Mouse (Mus musculus) heart, embryonic 14.5 days (tissue): Measurements from ENCODE around the gene Uimc1. TPM values are rescaled to one million over a fixed set of nuclear protein-coding genes. Genes with fewer than 3 reads are reported as not detected.

Source experiments
- ATAC-seq: fragments of 200-750 bp; cut with Nextera tagmentation; 2 replicates; pipeline ENCODE4 v1.8.0; 2017; ENCODE audit warnings: low read depth, moderate TSS enrichment; ENCODE audit not compliant: insufficient number of reproducible peaks, insufficient read depth, low FRiP score
- H3K27ac ChIP-seq, 2 experiments: fragments of 200-500 bp in 1 of 2; fragments of 300-500 bp in 1 of 2; sonication (generic) in 1 of 2; replicated peaks in 1 of 2; 2 replicates each; pipeline ENCODE4 v1.5.1; 2012 to 2014; ENCODE audit warnings: low read depth in 2 of 2, low read length in 2 of 2, control low read depth in 1 of 2, mild to moderate bottlenecking in 1 of 2, mixed read lengths in 1 of 2; ENCODE audit not compliant: control insufficient read depth in 1 of 2, insufficient read depth in 1 of 2
- H3K27me3 ChIP-seq: fragments of 300-500 bp; sonication (generic); 2 replicates; pipeline ENCODE4 v1.6.1; 2014; ENCODE audit warnings: mild to moderate bottlenecking, low read length, control low read depth; ENCODE audit not compliant: control insufficient read depth, insufficient read depth
- H3K36me3 ChIP-seq: fragments of 300-500 bp; sonication (generic); 2 replicates; pipeline ENCODE4 v1.6.1; 2014; ENCODE audit warnings: mild to moderate bottlenecking, control low read depth, low read length, mixed read lengths; ENCODE audit not compliant: control insufficient read depth, insufficient read depth
- H3K4me1 ChIP-seq, 2 experiments: fragments of 200-500 bp in 1 of 2; fragments of 300-500 bp in 1 of 2; sonication (generic) in 1 of 2; 2 replicates each; pipeline ENCODE4 v1.6.1; 2012 to 2014; ENCODE audit warnings: low read length in 2 of 2, control low read depth in 1 of 2, mixed read lengths in 1 of 2; ENCODE audit not compliant: control insufficient read depth in 2 of 2, insufficient read depth in 2 of 2
- H3K4me2 ChIP-seq: fragments of 300-500 bp; sonication (generic); 2 replicates; pipeline ENCODE4 v1.6.1; 2014; ENCODE audit warnings: mild to moderate bottlenecking, low read length
- H3K4me3 ChIP-seq, 2 experiments: fragments of 200-500 bp in 1 of 2; fragments of 300-500 bp in 1 of 2; sonication (generic) in 1 of 2; 2 replicates each; pipeline ENCODE4 v1.5.1; 2012 to 2014; ENCODE audit warnings: low read length in 2 of 2, mild to moderate bottlenecking in 2 of 2, control low read depth in 1 of 2, low read depth in 1 of 2, moderate library complexity in 1 of 2; ENCODE audit not compliant: control insufficient read depth in 1 of 2, insufficient read depth in 1 of 2
- H3K9ac ChIP-seq: fragments of 300-500 bp; sonication (generic); 2 replicates; pipeline ENCODE4 v1.6.1; 2014; ENCODE audit warnings: mild to moderate bottlenecking, low read length
- H3K9me3 ChIP-seq: fragments of 300-500 bp; sonication (generic); 2 replicates; pipeline ENCODE4 v1.6.1; 2016; ENCODE audit warnings: low read length, control low read depth; ENCODE audit not compliant: control insufficient read depth
- WGBS: fragments of 180-500 bp; shearing (Covaris S2); extraction: QIAGEN DNeasy Blood & Tissue Kit; methylation state at CpG from one replicate; pipeline ENCODE4 v1.1.7; 2014; 5-methylcytosine and 5-hydroxymethylcytosine counted together
- polyA plus RNA-seq: library from polyadenylated mRNA; unstranded; fragments of >200 nt; fragmentation: Nextera tagmentation; extraction: Ambion mirVana; gene quantifications from 2 replicates; pipeline ENCODE4 v1.2.1, GENCODE M21; 2014

The Uimc1 gene
- polyA plus RNA-seq, 1 experiment from 2014 or later, result 19.3 TPM

DNA sequence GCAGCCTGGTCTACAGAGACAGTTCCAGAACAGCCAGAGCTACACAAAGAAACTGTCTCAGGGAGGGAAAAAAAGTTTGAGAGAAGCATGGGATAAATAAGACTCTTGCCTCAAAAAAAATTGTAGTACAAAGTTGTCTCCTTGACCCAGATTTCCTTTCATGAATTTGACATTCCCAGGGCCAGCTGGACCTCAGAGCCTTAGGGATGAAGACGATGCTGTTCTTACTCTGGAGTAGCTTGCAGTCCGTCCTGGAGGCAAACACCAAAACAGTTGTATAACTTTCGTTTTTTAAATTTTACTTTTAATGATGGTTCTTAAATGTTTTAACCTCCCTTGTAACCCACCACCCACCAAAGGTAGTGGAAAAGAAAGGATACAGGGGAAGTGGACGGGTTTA is 7.0 kb upstream of the Uimc1 start:
- ATAC-seq, result no peak
- peaks cover 20% of the 10 kb centered on the region for H3K36me3 ChIP-seq
- peak overlapping the region; percentile 88 to 94 for H3K27ac ChIP-seq
- peak overlapping the region; percentile 2; the same call in 1 of the 2 replicates for H3K9ac ChIP-seq
- H3K27me3 ChIP-seq, result no peaks in the 10 kb centered on the region
- H3K4me1 ChIP-seq, result peaks cover 10 to 16% of the 10 kb centered on the region in 2 experiments
- no peak overlapping the region for H3K4me3 ChIP-seq
- H3K9me3 ChIP-seq, result no peaks in the 10 kb centered on the region
- 65% methylated on average over 4 of the region's 4 CpGs for WGBS
- peak overlapping the region; percentile 80 for H3K4me2 ChIP-seq

DNA sequence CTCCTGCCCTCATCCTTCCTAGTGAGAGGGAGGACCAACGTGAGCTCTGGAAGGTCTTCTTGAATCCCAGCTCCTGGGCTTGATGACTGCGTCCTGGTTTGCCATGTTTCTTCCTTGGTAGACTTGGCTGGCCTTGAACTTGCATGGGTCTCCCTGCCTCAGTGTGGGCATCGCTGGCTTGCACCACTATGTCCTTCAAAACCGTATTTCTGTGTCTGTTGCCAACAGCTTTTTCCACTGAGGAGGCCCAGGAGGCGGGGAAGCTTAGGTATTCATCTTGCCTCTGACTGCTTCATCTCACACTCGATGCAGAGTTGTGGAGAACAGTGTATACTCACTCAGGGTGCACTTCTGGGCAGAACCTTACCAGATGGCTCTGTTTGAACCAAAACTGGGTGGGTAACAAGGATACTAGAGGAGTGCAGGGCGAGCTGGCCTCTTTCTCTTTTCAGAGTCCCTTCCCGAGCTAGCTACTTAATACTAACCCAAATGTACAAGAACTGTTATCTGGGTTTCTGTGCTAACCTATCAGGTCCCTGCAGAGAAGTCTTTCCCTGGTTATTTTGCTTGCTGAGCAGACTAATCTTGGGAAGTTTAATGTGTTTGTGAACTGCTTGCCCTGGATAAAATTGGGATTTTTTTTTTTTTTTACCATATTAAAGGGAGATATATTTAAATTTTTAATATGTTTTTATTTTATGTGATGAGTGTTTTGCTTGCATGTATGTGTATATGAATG is 6.0 kb upstream of the Uimc1 start:
- WGBS, result 13% methylated on average over 8 of the region's 8 CpGs
- Histone ChIP-seq H3K27ac (peak overlapping the region; percentile 81 to 91), H3K4me2 (peak overlapping the region; percentile 80), H3K4me1 (peaks cover 10 to 16% of the 10 kb centered on the region in 2 experiments), H3K9ac (peak overlapping the region; percentile 75), H3K9me3 (no peaks in the 10 kb centered on the region), H3K27me3 (no peaks in the 10 kb centered on the region), H3K36me3 (peaks cover 20% of the 10 kb centered on the region), H3K4me3 (peak overlapping the region; percentile 66 to 99)
- no peak for ATAC-seq

DNA sequence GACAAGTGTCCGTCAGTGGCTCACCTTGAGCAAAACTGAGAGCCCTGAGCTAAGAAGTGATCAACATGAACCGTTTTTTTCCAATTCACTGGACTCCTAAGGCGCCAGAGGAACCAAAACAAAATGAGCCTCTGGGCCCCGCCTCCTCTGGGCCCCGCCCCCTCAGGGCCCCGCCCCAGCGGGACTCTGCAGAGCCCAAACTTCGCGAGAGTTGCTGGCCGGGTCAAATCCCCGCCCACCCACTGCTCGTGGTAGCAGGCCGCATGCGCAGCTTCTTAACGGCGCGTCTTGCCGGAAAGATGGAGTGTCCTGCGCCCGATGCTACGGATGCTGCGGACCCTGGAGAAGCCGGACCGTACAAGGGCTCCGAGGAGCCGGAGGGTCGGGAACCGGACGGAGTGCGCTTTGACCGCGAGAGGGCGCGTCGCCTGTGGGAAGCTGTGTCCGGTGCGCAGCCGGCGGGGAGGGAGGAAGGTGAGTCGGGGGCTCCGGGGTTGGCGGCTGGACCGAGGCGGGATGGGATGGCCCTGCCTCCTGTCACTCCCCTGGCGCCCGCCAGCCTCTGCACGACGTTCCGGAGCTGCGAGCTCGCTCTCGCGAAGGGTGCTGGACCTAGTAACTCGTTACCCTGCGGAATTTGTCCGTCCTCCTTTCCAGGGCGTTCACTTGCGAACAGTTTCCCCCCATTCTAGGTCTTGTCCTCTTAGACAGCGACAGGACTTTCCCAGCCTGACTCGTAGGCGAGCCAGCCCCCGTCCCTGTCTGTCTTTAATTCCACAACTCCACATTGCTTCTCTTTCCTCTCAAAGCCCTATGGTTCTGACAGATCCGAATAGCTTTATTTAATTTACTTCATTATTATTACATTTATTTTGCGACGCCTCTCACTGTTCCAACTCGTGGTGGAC is 5.2 kb upstream of the Uimc1 start, which contains the start of gene Zfp346:
Gene Zfp346 (plus strand): TSS at position 267 of the 908 bp plus-strand sequence.
- Histone ChIP-seq H3K27me3 (no peaks in the 10 kb centered on the region), H3K9me3 (no peaks in the 10 kb centered on the region), H3K36me3 (peaks cover 20% of the 10 kb centered on the region), H3K9ac (peak within 1 kb of the TSS; percentile 75), H3K4me1 (peaks cover 10 to 18% of the 10 kb centered on the region in 2 experiments), H3K4me3 (peak within 1 kb of the TSS; percentile 66 to 99), H3K4me2 (peak within 1 kb of the TSS; percentile 80), H3K27ac (peak within 1 kb of the TSS; percentile 81 to 91)
- peak; percentile 92 for ATAC-seq
- WGBS, result under 1% methylated on average over 66 of the region's 66 CpGs

DNA sequence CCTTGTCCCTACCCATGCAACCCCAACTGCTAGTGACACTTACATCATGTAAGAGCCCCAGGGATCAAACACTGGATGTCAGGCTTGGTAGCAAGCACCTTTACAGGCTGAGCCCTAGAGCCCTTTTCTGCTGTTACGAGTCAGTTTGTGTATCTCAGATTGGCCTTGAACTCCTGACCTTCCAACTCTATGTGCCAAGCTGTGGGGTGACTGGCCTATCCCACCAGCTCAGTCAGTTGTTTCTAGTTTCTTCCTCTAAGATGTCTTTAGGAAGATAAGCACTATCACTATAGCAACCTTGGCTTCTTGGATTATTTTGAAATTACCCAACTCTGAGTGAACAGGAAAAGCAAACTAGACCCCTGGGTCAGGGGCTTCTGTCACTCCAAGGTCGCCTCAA is 3.3 kb upstream of the Uimc1 start:
- WGBS, result 58% methylated on average over 2 of the region's 2 CpGs
- no peaks in the 10 kb centered on the region for H3K27me3 ChIP-seq
- H3K9ac ChIP-seq, result no peak overlapping the region
- H3K4me3 ChIP-seq, result no peak overlapping the region
- H3K36me3 ChIP-seq, result peaks cover 6% of the 10 kb centered on the region
- no peaks in the 10 kb centered on the region for H3K9me3 ChIP-seq
- no peak overlapping the region for H3K4me2 ChIP-seq
- H3K4me1 ChIP-seq, result peaks cover 12 to 26% of the 10 kb centered on the region in 2 experiments
- H3K27ac ChIP-seq, result no peak overlapping the region
- ATAC-seq, result no peak

DNA sequence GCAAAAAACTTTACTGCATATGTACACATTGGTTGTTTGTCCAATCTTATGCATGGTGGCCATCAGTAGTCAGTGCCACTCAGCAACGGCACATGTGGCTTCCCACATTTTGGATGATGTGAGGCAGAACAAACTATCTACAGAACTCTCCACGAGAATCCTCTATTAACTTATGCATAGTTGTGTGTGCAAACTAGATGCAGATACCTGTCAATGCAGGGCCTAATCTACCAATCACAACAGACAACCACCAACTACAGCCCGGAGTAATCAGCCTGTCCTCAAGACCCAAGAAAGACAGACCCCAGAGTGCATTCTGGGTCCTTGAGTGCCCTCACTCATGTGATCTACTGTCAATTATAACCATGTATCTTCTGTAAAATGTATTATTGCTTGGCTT is 2.3 kb upstream of the Uimc1 start:
- no peak overlapping the region for H3K4me2 ChIP-seq
- no peak overlapping the region for H3K9ac ChIP-seq
- no peak for ATAC-seq
- no peaks in the 10 kb centered on the region for H3K36me3 ChIP-seq
- WGBS, result 89% methylated on average over 3 of the region's 3 CpGs
- H3K4me1 ChIP-seq, result peaks cover 6 to 22% of the 10 kb centered on the region in 2 experiments
- H3K27ac ChIP-seq, result no peak overlapping the region
- no peaks in the 10 kb centered on the region for H3K27me3 ChIP-seq
- H3K4me3 ChIP-seq, result no peak overlapping the region
- H3K9me3 ChIP-seq, result no peaks in the 10 kb centered on the region

DNA sequence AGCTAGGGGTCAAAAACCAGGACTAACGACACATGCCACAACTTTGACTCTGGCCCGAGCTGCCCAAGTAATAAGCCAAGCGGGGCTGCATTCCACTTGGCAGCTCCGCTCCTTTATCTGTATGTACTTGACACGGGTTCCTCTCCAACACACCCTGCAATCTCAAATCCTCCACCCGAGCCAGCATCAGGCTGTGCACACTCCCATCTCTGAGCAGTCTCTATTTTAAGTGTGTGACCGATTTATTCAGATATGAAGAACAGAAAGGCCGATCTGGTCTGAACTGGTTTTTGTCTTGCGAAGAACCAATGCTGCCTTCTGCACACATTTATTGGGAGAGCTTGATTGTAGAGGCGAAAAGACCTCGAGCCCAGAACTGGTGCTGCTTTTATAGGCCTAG is 1.5 kb upstream of the Uimc1 start:
- Histone ChIP-seq H3K27ac (no peak overlapping the region), H3K4me1 (peaks cover 2 to 15% of the 10 kb centered on the region in 2 experiments; a peak in 3 of 4 replicates), H3K9me3 (no peaks in the 10 kb centered on the region), H3K4me2 (no peak overlapping the region), H3K9ac (no peak overlapping the region), H3K36me3 (no peaks in the 10 kb centered on the region), H3K4me3 (no peak overlapping the region), H3K27me3 (no peaks in the 10 kb centered on the region)
- ATAC-seq, result no peak
- 66% methylated on average over 11 of the region's 11 CpGs for WGBS

DNA sequence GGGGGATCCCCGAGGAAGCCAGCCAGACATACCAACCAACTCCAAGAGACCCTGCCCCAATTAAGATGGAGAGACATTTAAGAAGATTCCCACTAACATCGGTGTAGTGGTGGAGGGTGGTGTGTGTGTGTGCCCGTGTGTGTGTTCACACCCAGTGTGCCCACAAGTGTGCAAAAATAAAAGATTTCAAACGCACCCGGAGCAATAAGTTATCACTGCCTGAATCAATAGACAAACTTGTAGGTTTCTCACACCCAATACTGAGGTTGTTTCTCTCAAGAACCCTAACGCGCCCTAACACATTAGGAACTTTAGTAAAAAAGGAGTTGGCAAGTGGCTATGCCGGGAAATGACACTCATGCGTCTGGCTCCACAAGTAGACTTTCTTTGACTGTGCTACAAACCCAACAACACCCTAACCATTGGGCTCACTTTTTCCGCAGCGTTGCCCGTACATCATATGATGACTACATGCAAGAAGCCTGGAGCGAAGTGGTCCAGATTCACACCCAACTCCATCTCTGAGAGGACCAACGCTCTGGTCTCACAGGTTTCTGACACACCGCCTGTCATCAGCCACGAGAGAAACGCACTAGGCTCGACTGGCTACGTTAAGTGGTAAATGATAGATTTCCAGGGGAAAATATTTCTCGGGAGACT is 904 bp downstream of the Uimc1 start:
- H3K9ac ChIP-seq, result peak overlapping the region; percentile 95
- H3K4me2 ChIP-seq, result peak overlapping the region; percentile 69
- no peaks in the 10 kb centered on the region for H3K36me3 ChIP-seq
- H3K9me3 ChIP-seq, result no peaks in the 10 kb centered on the region
- peak overlapping the region; percentile 86 to 96 for H3K4me3 ChIP-seq
- no peak for ATAC-seq
- no peaks in the 10 kb centered on the region for H3K27me3 ChIP-seq
- 28% methylated on average over 20 of the region's 20 CpGs for WGBS
- H3K27ac ChIP-seq, result peak overlapping the region; percentile 89 to 90; a peak in 3 of 4 replicates
- H3K4me1 ChIP-seq, result peaks cover 2 to 11% of the 10 kb centered on the region in 2 experiments; a peak in 3 of 4 replicates
